Mouse (Mus musculus) adrenal gland, postnatal 4 days (tissue): ENCODE data around the gene Tas1r1. TPM values are rescaled to one million over a fixed set of nuclear protein-coding genes. Genes with fewer than 3 reads are reported as not detected.

Source experiments
- DNase-seq, 2 experiments: peaks; one replicate each; pipeline ENCODE4 v3.0.0; 2021 to 2022; ENCODE audit warnings: low spot score in 2 of 2, mixed read lengths in 2 of 2
- total RNA-seq, 2 experiments: library from RNA; stranded (reverse); gene quantifications; 2 replicates each; pipeline ENCODE4 v1.2.3; 2021

Tas1r1 gene
- total RNA-seq, 2 experiments from 2014 or later, result 0.25 to 0.37 TPM

GRCm38 (mm10) chr4:152010707-152011134 lies 27.6 kb downstream of the Tas1r1 start:
- no peak for DNase-seq

GRCm38 (mm10) chr4:152010091-152010706 lies 28.2 kb downstream of the Tas1r1 start:
- DNase-seq, result no peak

GRCm38 (mm10) chr4:152009076-152010051 lies 29.0 kb downstream of the Tas1r1 start:
- DNase-seq, result no peak

GRCm38 (mm10) chr4:152008622-152009075 lies 29.7 kb downstream of the Tas1r1 start, which contains the start of gene Klhl21:
Gene Klhl21 (plus strand): TSS chr4:152008803.
- DNase-seq, result peak; percentile 80 to 87

GRCm38 (mm10) chr4:152008148-152008500 lies 30.2 kb downstream of the Tas1r1 start:
- DNase-seq, result no peak

GRCm38 (mm10) chr4:152007481-152008147 lies 30.8 kb downstream of the Tas1r1 start:
- DNase-seq, result no peak

GRCm38 (mm10) chr4:152006812-152007211 lies 31.6 kb downstream of the Tas1r1 start:
- DNase-seq, result no peak

GRCm38 (mm10) chr4:152006137-152006536 lies 32.2 kb downstream of the Tas1r1 start:
- DNase-seq, result no peak

GRCm38 (mm10) chr4:152002063-152002462 lies 36.3 kb downstream of the Tas1r1 start:
- no peak for DNase-seq

GRCm38 (mm10) chr4:152001335-152001734 lies 37.0 kb downstream of the Tas1r1 start:
- no peak for DNase-seq

- DNase-seq, result no peak
Measured at GRCm38 (mm10) chr4:152000906-152001305, 37.5 kb downstream of the Tas1r1 start.

GRCm38 (mm10) chr4:151999481-151999880 lies 38.9 kb downstream of the Tas1r1 start:
- DNase-seq, result no peak

GRCm38 (mm10) chr4:151997701-151998100 lies 40.7 kb downstream of the Tas1r1 start:
- no peak for DNase-seq

GRCm38 (mm10) chr4:151996951-151997222 lies 41.5 kb downstream of the Tas1r1 start:
- no peak for DNase-seq

GRCm38 (mm10) chr4:151996173-151996950 lies 42.0 kb downstream of the Tas1r1 start, which contains the start of gene Phf13:
Gene Phf13 (minus strand): TSS chr4:151996258.
- peak; percentile 91 to 97 for DNase-seq

- peak in 1 of 2 experiments; percentile 25 for DNase-seq
Measured at GRCm38 (mm10) chr4:151995371-151996172, 42.8 kb downstream of the Tas1r1 start.

- no peak for DNase-seq
Measured at GRCm38 (mm10) chr4:151994228-151995171, 43.9 kb downstream of the Tas1r1 start.

GRCm38 (mm10) chr4:151993035-151993434 lies 45.3 kb downstream of the Tas1r1 start:
- no peak for DNase-seq

GRCm38 (mm10) chr4:151992091-151992490 lies 46.3 kb downstream of the Tas1r1 start:
- no peak for DNase-seq
